Mouse (Mus musculus) small intestine, adult 2 months (tissue): Measurements from ENCODE around the gene Dock6.

ENCODE experiments used
- CTCF ChIP-seq: fragments of 200-500 bp; IDR thresholded peaks from 2 replicates; pipeline ENCODE4 v1.5.1; 2012; ENCODE audit warnings: low read depth, mild to moderate bottlenecking, control low read depth, inconsistent platforms, low read length, moderate library complexity, mixed read lengths; ENCODE audit not compliant: insufficient replicate concordance, insufficient read length; ENCODE audit errors: extremely low read depth
- POLR2A ChIP-seq: fragments of 200-500 bp; IDR thresholded peaks from 2 replicates; pipeline ENCODE4 v1.6.1; 2012; ENCODE audit warnings: low read depth, mild to moderate bottlenecking, control low read depth, inconsistent platforms, low read length, moderate library complexity

DNA sequence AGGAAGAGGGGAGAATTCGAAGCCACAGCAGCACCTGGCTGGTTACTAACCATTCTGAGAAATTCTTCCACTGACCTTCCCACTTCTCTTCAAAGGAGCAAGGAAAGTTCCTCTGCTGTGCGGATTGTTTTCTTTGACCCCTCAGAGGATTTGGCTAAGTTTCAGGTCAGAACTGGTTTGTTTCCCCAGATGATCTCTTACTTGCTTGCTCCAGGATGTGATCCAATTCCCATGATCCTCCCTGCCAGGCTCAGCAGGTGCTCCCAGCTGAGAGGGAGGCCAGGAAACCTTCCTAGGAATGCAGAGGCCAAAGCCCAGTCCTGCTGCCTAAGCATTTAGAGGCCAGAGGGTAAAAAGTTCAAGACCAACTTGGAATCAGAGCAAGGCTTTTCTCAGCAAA, 14.2 kb upstream of the Dock6 start:
- TF ChIP-seq CTCF (no peak), POLR2A (no peak)
